Mouse (Mus musculus): ENCODE results near the gene 3110070M22Rik. TPM values are rescaled to one million over a fixed set of nuclear protein-coding genes. Genes with fewer than 3 reads are reported as not detected.
"Not testable (repeated sequence)": the region's sequence is repeated elsewhere in the genome, so short reads cannot be mapped to it uniquely, and the experiment has no call there.

The 3110070M22Rik gene
- total RNA-seq (2021): under 1 TPM; 0.38 to 0.78 TPM
- long read RNA-seq, experiment 1, partial matches to known transcripts: 0 of 1 reads
- long read RNA-seq, experiment 1, other reads (novel, unspliced or antisense): 0 of 1 reads
- long read RNA-seq, experiment 2, partial matches to known transcripts: 0 of 1 reads
- long read RNA-seq, experiment 2, other reads (novel, unspliced or antisense): 0 of 1 reads

- DNase-seq: peak; percentile 89
These were observed at the start of gene 3110070M22Rik, which contains the start of gene Tmem267 for GRCm38 (mm10) chr13:119487880-119488580. 3110070M22Rik (minus strand) TSS chr13:119488383. Tmem267 (plus strand) TSS chr13:119488039.

- not testable (repeated sequence) for DNase-seq
These were observed 6.8 kb upstream of the 3110070M22Rik start for GRCm38 (mm10) chr13:119494938-119495337.

- DNase-seq: not testable (repeated sequence)
These were observed 3.9 kb upstream of the 3110070M22Rik start for GRCm38 (mm10) chr13:119492083-119492482.

GRCm38 (mm10) chr13:119487354-119487753 is 829 bp downstream of the 3110070M22Rik start:
- no peak for DNase-seq

GRCm38 (mm10) chr13:119477789-119478188 is 10.4 kb downstream of the 3110070M22Rik start:
- no peak for DNase-seq

GRCm38 (mm10) chr13:119476631-119477030 is 11.6 kb downstream of the 3110070M22Rik start:
- no peak for DNase-seq

- peak; percentile 88 for DNase-seq
These were observed 25.3 kb downstream of the 3110070M22Rik start, which contains the start of gene 4833420G17Rik for GRCm38 (mm10) chr13:119462596-119463560. 4833420G17Rik (plus strand) TSS chr13:119462768.

GRCm38 (mm10) chr13:119461900-119462595 is 26.1 kb downstream of the 3110070M22Rik start:
- no peak for DNase-seq

- no peak for DNase-seq
These were observed 31.8 kb downstream of the 3110070M22Rik start for GRCm38 (mm10) chr13:119456342-119456741.

GRCm38 (mm10) chr13:119455082-119455481 is 33.1 kb downstream of the 3110070M22Rik start:
- DNase-seq: no peak

GRCm38 (mm10) chr13:119453563-119453962 is 34.6 kb downstream of the 3110070M22Rik start:
- no peak for DNase-seq

GRCm38 (mm10) chr13:119442244-119442643 is 45.9 kb downstream of the 3110070M22Rik start:
- no peak for DNase-seq

Other genes with a start within 250 kb of the 3110070M22Rik start
- gene Paip1, start 59.8 kb downstream of the 3110070M22Rik start, total RNA-seq (2021): 10 to 100 TPM; 82.7 to 83.0 TPM
- 10 to 100 TPM in 1 of 2 experiments, 1 to 10 TPM in 1; 9.7 to 12.0 TPM for gene 4833420G17Rik, start 25.6 kb downstream of the 3110070M22Rik start, total RNA-seq (2021)
- gene Tmem267, start 344 bp downstream of the 3110070M22Rik start, total RNA-seq (2021): 10 to 100 TPM in 1 of 2 experiments, 1 to 10 TPM in 1; 8.4 to 10.3 TPM
- gene Ccl28, start 135.4 kb upstream of the 3110070M22Rik start, total RNA-seq (2021): under 1 TPM; 0.19 to 0.23 TPM
- gene Hmgcs1, start 202.0 kb upstream of the 3110070M22Rik start, total RNA-seq (2021): 10 to 100 TPM; 52.4 to 57.1 TPM

All from gastrocnemius, postnatal 10 days (tissue).